Mouse (Mus musculus): Measurements from ENCODE around the gene Cenpx.

- TF ChIP-seq CTCF (IDR thresholded peaks at IDR 0.05; ENCODE audit: control insufficient read depth, insufficient read depth, insufficient read length), result no peak
- TF ChIP-seq MYOG (IDR thresholded peaks at IDR 0.05; ENCODE audit: control insufficient read depth, extremely low read depth, insufficient read length), result no peak
- no peak for TF ChIP-seq MAX (IDR thresholded peaks at IDR 0.05)
- TF ChIP-seq USF1 (IDR thresholded peaks at IDR 0.05; ENCODE audit: low read depth), result no peak
- no peak for TF ChIP-seq MYOD1 (IDR thresholded peaks at IDR 0.05; ENCODE audit: control insufficient read depth, insufficient read length, low read depth)
- no peak for TF ChIP-seq CEBPB (IDR thresholded peaks at IDR 0.05; ENCODE audit: low read depth)
- TF ChIP-seq FOSL1 (IDR thresholded peaks at IDR 0.05; ENCODE audit: insufficient read depth, low read length, poor library complexity, severe bottlenecking), result no peak
Observed at GRCm38 (mm10) chr11:120760236-120760635, 46.7 kb upstream of the Cenpx start.
